Mouse (Mus musculus): ENCODE measurements around the gene Trim10.

The Trim10 gene

DNA sequence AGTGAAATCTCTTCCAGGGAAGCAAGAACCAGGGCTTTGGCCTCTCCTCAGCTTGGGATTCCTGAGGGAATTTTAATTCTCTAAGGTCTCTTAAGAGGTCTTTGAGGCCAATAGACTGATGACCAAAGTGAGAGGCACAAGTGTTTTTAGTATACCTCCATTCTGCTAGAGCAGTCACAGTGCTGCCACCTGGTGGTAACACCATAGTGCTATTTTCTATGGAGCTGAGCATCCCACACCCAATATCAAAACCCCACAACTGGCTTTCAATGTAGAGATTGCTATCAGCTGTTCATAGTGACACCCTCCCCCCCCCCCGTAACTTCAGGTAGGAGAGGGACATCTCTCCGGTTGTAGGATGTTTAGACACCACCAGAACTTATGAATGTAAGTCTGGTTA, 44.7 kb downstream of the Trim10 start:
- peak; percentile 82 for DNase-seq (ENCODE audit: low spot score)

DNA sequence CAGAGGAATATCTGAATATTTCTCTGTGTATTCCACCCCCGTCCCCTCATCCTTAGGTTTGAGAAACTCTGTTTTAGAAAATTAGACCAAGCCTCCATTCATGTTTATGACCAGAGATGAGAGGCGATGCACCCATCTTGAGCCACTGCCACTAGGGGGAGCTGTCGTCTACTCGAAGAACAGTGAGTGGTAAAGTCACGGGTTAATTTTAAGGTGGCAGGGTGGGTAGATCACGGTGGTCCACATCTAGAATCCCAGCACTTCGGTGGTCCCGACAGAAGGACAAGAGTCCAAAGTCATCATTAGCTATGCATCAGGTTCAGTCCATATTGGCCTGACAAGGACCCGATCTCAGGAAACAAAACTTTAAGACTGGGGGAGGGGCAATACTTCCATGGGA, 45.7 kb downstream of the Trim10 start:
- peak; percentile 71 for DNase-seq (ENCODE audit: low spot score)

DNA sequence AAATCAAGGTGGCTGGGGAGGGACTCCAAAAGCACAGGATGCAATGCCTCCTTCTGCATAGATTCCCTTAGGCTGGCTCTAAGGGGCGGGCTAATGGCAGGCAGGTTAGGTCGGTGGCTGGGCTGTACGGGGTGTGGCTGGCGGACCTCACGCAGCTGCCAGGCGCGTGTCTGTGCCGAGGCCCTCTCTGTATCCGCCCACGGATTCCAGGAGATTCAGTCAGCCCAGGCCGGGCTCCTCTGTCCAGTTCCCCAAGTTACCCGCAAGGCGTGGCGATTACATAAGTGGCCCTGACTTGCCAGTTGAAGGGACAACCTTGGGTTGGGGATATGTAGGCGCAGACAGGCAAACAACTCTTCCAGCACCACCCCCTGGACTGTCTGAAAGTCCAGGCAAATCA, 50.9 kb downstream of the Trim10 start:
- peak; percentile 37 for DNase-seq (ENCODE audit: low spot score)

DNA sequence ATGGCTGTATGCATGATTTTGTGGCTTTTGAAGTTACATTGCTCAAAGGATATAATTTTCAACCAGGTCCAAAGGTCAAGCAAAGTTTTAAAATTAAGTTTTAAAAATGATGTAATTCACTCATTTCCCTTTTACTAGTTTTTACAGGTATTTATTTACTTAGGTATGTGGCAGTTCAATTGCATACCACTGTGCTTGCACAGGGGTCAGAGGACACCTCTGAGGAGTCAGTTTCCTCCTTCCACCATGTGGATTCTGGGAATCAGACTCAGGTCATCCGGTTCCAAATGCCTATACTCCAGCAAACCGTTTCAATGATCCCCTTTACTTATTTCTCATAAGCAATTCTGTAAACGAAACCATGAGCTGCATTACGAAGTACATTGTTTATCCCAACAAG, 53.3 kb downstream of the Trim10 start:
- DNase-seq (ENCODE audit: low spot score): no peak

DNA sequence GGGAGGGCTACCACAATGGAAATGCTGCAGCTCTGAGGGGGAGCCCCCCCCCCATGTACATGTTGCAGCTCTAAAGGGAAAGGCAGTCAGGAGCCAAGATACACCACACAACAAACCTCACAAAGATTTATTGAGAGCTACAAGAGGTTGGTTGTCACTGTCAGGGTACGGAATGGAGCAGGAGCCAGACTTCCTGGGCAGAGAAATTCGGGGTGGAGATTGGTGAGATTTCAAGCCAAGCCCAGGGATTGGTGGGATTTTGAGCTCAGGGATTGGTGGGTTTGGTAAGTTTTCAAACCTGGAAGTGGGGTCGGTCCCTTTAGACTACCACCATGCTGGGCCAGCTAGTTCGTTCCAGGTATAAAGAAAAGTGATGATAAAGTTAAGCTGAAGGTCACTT, 54.1 kb downstream of the Trim10 start:
- DNase-seq (ENCODE audit: low spot score): no peak
